Mouse (Mus musculus) megakaryocyte, embryonic 14.5 days (primary cell): ENCODE measurements around the gene Syne3.

Experiments
- FLI1 ChIP-seq: IDR thresholded peaks from 2 replicates; pipeline ENCODE4 v1.6.1; 2012; ENCODE audit warnings: low read length, inconsistent platforms, mixed read lengths
- GATA1 ChIP-seq: IDR thresholded peaks from 3 replicates; pipeline ENCODE4 v1.6.1; 2012; ENCODE audit warnings: mixed read lengths, low read length, inconsistent platforms, borderline replicate concordance

GRCm38 (mm10) chr12:104917927-104918326 is 91.7 kb downstream of the Syne3 start:
- TF ChIP-seq GATA1, result no peak
- no peak for TF ChIP-seq FLI1
